Mouse (Mus musculus): Measurements from ENCODE around the gene Dnah14. TPM values are rescaled to one million over a fixed set of nuclear protein-coding genes. Genes with fewer than 3 reads are reported as not detected.

Gene Dnah14
- polyA plus RNA-seq, 2 experiments: 0.53 to 2.0 TPM

DNA sequence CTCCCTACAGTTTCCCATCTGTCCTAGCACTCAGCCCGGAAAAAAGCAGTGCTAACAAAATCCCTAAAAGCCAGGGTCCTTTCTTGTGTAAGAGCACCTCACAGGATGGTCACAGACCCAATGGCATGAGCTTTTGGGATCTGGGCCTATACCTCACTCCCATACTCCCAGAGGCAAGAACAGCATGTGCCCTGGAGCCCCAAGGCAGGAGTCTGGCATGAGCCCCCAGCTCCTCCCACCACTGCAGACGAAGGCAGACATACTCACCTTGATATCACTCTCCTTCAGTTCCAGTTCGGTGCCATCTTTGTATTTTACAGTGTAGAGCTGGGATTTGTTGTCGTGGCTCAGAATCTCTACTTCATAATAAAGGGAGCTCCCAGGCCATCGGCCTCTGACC is 261.8 kb downstream of the Dnah14 start:
- no peak for ATAC-seq (ENCODE audit: low FRiP score, low read depth)
- H3K9ac ChIP-seq (ENCODE audit: low read depth, low read length, severe bottlenecking): no peak overlapping the region
- WGBS: 84% methylated on average over 5 of the region's 5 CpGs

DNA sequence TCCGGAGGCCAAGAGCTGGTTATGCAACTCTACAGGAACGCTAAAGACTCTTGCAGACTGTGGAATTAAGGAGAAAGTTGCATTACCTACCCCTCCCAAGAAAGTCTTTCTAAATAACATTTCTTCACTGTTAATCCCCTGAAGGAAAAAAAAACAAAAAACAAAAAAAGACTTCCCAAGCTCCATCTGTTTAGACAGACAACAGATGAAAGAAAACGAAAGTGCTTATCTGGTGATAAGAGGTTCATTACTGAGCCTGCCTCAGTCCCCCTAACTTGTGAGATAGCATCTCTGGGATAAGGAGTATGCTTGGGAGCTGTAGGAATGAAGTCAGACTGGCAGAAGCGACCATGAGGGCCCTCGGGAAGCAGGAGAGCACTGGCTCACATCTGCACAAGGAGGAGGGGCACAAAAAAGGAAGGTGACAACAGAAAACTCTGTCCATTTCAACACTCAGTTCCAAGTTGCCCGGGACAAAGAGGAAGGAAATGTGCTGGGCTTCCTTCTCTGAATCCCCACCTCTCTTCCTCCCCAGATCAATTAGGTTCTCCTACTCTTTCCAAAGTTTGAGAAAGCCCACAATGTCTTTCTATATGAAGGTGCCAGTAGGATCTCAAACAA is 263.5 kb downstream of the Dnah14 start:
- Histone ChIP-seq H3K4me3 (replicated peaks; ENCODE audit: low read length) (peak overlapping the region; percentile 12; the same call in 1 of the 2 replicates), H3K4me1 (ENCODE audit: control insufficient read depth, insufficient read depth, low read length) (peaks cover 24% of the 10 kb centered on the region), H3K27ac (replicated peaks; ENCODE audit: low read depth, low read length) (no peak overlapping the region), H3K36me3 (ENCODE audit: control insufficient read depth, insufficient read depth, low read length) (peaks cover 24% of the 10 kb centered on the region), H3K27me3 (ENCODE audit: control insufficient read depth, insufficient read depth, low read length) (no peaks in the 10 kb centered on the region), H3K9ac (ENCODE audit: low read depth, low read length, severe bottlenecking) (no peak overlapping the region), H3K9me3 (ENCODE audit: control insufficient read depth, low read length) (no peaks in the 10 kb centered on the region), H3K4me2 (replicated peaks; ENCODE audit: low read depth, low read length, severe bottlenecking) (peak overlapping the region; percentile 87)
- 20% methylated on average over 6 of the region's 6 CpGs for WGBS
- no peak for TF ChIP-seq POLR2A (IDR thresholded peaks at IDR 0.05; ENCODE audit: borderline replicate concordance, extremely low read depth, insufficient read depth, insufficient read length)
- DNase-seq (ENCODE audit: low spot score) (no peak), ATAC-seq (ENCODE audit: low FRiP score, low read depth) (no peak)

More for the DNA sequence above, 261.8 kb downstream of the Dnah14 start:
- H3K4me3 ChIP-seq (replicated peaks; ENCODE audit: low read length): no peak overlapping the region
- TF ChIP-seq POLR2A (IDR thresholded peaks at IDR 0.05; ENCODE audit: borderline replicate concordance, extremely low read depth, insufficient read depth, insufficient read length): no peak
- H3K4me1 ChIP-seq (ENCODE audit: control insufficient read depth, insufficient read depth, low read length): peaks cover 23% of the 10 kb centered on the region
- no peaks in the 10 kb centered on the region for H3K9me3 ChIP-seq (ENCODE audit: control insufficient read depth, low read length)
- no peaks in the 10 kb centered on the region for H3K27me3 ChIP-seq (ENCODE audit: control insufficient read depth, insufficient read depth, low read length)
- DNase-seq (ENCODE audit: low spot score): no peak
- no peak overlapping the region for H3K27ac ChIP-seq (replicated peaks; ENCODE audit: low read depth, low read length)
- H3K4me2 ChIP-seq (replicated peaks; ENCODE audit: low read depth, low read length, severe bottlenecking): no peak overlapping the region
- H3K36me3 ChIP-seq (ENCODE audit: control insufficient read depth, insufficient read depth, low read length): peaks cover 39% of the 10 kb centered on the region

DNA sequence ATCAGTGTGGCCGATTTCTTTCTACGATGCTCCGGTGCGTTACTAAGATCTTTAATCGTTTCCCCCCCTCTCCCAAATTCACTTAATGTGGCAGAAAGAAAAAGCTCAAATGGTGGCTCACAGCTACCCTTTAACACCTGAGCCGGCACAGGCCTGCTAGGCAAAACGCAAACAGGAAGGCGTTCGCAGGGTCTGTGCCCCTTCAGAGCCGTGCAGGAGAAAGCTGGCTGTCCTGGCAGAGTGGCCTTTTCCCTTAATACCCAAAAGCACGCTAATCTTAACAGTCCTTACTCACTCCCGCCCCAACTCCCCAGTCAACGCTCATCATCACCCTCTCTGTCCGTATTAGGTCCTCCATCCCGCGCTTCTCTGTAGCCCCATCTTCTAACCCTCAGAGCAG is 265.0 kb downstream of the Dnah14 start:
- ATAC-seq (ENCODE audit: low FRiP score, low read depth) (no peak; the same call in 1 of the 2 replicates), DNase-seq (ENCODE audit: low spot score) (no peak)
- Histone ChIP-seq H3K27ac (replicated peaks; ENCODE audit: low read depth, low read length) (peak overlapping the region; percentile 88), H3K4me2 (replicated peaks; ENCODE audit: low read depth, low read length, severe bottlenecking) (peak overlapping the region; percentile 87), H3K9ac (ENCODE audit: low read depth, low read length, severe bottlenecking) (peak overlapping the region; percentile 86), H3K9me3 (ENCODE audit: control insufficient read depth, low read length) (no peaks in the 10 kb centered on the region), H3K4me1 (ENCODE audit: control insufficient read depth, insufficient read depth, low read length) (peaks cover 24% of the 10 kb centered on the region), H3K36me3 (ENCODE audit: control insufficient read depth, insufficient read depth, low read length) (peaks cover 8% of the 10 kb centered on the region), H3K4me3 (replicated peaks; ENCODE audit: low read length) (peak overlapping the region; percentile 85), H3K27me3 (ENCODE audit: control insufficient read depth, insufficient read depth, low read length) (no peaks in the 10 kb centered on the region)
- TF ChIP-seq POLR2A (IDR thresholded peaks at IDR 0.05; ENCODE audit: borderline replicate concordance, extremely low read depth, insufficient read depth, insufficient read length): no peak
- WGBS: under 1% methylated on average over 16 of the region's 16 CpGs

DNA sequence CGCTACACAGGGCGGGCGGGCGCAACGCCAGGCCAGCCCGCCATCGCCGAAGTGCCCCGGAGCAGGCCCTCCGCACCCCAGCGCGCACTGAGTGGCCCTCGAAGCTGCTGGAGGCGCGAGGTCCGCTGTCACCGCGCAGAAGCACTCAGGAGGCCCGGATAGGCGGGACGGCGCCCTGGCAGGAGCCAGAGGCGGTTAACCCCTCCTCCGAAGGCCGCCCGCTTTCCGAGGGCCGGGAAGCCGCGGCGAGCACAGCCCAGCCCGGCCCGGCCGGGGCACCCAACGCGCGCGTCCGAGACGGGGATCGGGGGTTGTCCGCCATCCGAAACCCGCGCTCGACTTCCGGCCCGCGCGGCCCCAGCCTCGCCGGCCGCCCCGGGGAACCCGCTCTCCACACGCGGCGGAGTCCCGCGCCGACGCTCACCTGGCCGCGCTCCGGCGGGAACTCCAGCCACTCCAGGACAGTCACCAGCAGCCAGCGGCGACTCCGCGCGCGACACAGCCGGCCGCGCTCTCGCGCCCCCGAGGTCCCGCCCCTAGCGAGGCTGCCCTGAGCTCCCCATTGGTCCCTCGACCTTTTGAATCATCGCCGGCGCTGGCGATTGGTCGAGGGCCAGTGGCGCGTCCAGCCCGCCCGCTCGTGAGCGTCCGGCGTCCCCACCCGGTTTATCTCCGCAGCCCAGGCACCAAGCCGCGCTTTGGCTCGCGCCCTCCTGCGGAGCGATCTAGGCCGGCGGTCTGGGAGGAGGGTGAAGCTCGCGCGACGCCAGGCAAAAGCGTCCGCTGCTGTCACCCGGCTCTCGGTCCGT is 265.7 kb downstream of the Dnah14 start:
- Histone ChIP-seq H3K9me3 (ENCODE audit: control insufficient read depth, low read length) (no peaks in the 10 kb centered on the region), H3K36me3 (ENCODE audit: control insufficient read depth, insufficient read depth, low read length) (peaks cover 2% of the 10 kb centered on the region; the same call in 1 of the 2 replicates), H3K9ac (ENCODE audit: low read depth, low read length, severe bottlenecking) (peak overlapping the region; percentile 86), H3K4me2 (replicated peaks; ENCODE audit: low read depth, low read length, severe bottlenecking) (peak overlapping the region; percentile 87), H3K27me3 (ENCODE audit: control insufficient read depth, insufficient read depth, low read length) (no peaks in the 10 kb centered on the region), H3K4me3 (replicated peaks; ENCODE audit: low read length) (peak overlapping the region; percentile 85), H3K4me1 (ENCODE audit: control insufficient read depth, insufficient read depth, low read length) (peaks cover 24% of the 10 kb centered on the region), H3K27ac (replicated peaks; ENCODE audit: low read depth, low read length) (peak overlapping the region; percentile 88)
- DNase-seq (ENCODE audit: low spot score) (peak; percentile 95), ATAC-seq (ENCODE audit: low FRiP score, low read depth) (peak; percentile 99)
- peak; percentile 62; the same call in 1 of the 2 replicates for TF ChIP-seq POLR2A (IDR thresholded peaks at IDR 0.05; ENCODE audit: borderline replicate concordance, extremely low read depth, insufficient read depth, insufficient read length)
- WGBS: 2% methylated on average over 103 of the region's 113 CpGs

DNA sequence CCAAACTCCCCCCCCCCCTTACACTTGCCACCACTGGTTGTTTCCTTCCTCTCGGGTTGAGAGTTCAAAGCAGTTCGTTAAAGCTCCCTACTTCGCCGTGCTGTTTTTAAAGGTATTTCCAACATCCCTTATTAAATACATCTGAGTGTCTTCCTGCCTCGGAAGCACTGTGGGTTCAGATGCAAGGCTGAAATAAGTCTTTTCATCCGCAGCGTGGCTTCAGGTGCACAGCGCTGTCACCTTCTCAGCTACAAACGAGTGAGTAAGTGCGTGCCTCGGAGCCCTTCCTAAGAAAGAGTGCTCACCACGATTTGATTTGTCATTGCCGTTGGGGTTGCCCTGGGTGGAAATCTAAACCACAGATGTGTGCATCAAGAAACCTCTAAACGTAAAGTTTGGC is 266.4 kb downstream of the Dnah14 start, which contains the start of gene Lbr:
Lbr (minus strand) TSS at position 266 of the 400 bp plus-strand sequence.
- 0% methylated on average over 14 of the region's 14 CpGs for WGBS
- ATAC-seq (ENCODE audit: low FRiP score, low read depth): no peak
- Histone ChIP-seq H3K9me3 (ENCODE audit: control insufficient read depth, low read length) (no peaks in the 10 kb centered on the region), H3K27me3 (ENCODE audit: control insufficient read depth, insufficient read depth, low read length) (no peaks in the 10 kb centered on the region), H3K36me3 (ENCODE audit: control insufficient read depth, insufficient read depth, low read length) (no peaks in the 10 kb centered on the region; the same call in 1 of the 2 replicates), H3K27ac (replicated peaks; ENCODE audit: low read depth, low read length) (peak within 1 kb of the TSS; percentile 88), H3K4me1 (ENCODE audit: control insufficient read depth, insufficient read depth, low read length) (peaks cover 24% of the 10 kb centered on the region), H3K4me2 (replicated peaks; ENCODE audit: low read depth, low read length, severe bottlenecking) (peak within 1 kb of the TSS; percentile 87), H3K9ac (ENCODE audit: low read depth, low read length, severe bottlenecking) (peak within 1 kb of the TSS; percentile 86), H3K4me3 (replicated peaks; ENCODE audit: low read length) (peak within 1 kb of the TSS; percentile 85)
- TF ChIP-seq POLR2A (IDR thresholded peaks at IDR 0.05; ENCODE audit: borderline replicate concordance, extremely low read depth, insufficient read depth, insufficient read length): no peak
- DNase-seq (ENCODE audit: low spot score): peak; percentile 29

Data from limb, embryonic 14.5 days (tissue).